Mouse (Mus musculus): ENCODE results near the gene Gm39566. TPM values are rescaled to one million over a fixed set of nuclear protein-coding genes. Genes with fewer than 3 reads are reported as not detected.
"Not testable (repeated sequence)": the region's sequence is repeated elsewhere in the genome, so short reads cannot be mapped to it uniquely, and the experiment has no call there.

Gm39566 gene
- polyA plus RNA-seq (2014; fragmentation: Nextera tagmentation; extraction: Ambion mirVana) = not detected in 2 replicates

- Histone ChIP-seq H3K4me2 (ENCODE audit: low read depth, low read length) (no peak within 1 kb of the TSS), H3K9me3 (ENCODE audit: control insufficient read depth, low read length) (no peaks in the 10 kb centered on the region), H3K4me3 (ENCODE audit: low read depth, low read length) (no peak within 1 kb of the TSS), H3K4me1 (ENCODE audit: control insufficient read depth, insufficient read depth, low read length) (no peaks in the 10 kb centered on the region), H3K36me3 (ENCODE audit: control insufficient read depth, insufficient read depth, low read length) (no peaks in the 10 kb centered on the region), H3K9ac (replicated peaks; ENCODE audit: low read depth, low read length) (no peak within 1 kb of the TSS), H3K27ac (ENCODE audit: low read depth, low read length) (no peak within 1 kb of the TSS), H3K27me3 (ENCODE audit: control insufficient read depth, insufficient read depth, low read length) (no peaks in the 10 kb centered on the region)
- no peak for ATAC-seq (ENCODE audit: low read depth)
- 68% methylated on average over 10 of the region's 10 CpGs for WGBS
Observed at GRCm38 (mm10) chr11:69815155-69815554, at the start of gene Gm39566. Gene Gm39566 (minus strand): TSS chr11:69815298.

DNA sequence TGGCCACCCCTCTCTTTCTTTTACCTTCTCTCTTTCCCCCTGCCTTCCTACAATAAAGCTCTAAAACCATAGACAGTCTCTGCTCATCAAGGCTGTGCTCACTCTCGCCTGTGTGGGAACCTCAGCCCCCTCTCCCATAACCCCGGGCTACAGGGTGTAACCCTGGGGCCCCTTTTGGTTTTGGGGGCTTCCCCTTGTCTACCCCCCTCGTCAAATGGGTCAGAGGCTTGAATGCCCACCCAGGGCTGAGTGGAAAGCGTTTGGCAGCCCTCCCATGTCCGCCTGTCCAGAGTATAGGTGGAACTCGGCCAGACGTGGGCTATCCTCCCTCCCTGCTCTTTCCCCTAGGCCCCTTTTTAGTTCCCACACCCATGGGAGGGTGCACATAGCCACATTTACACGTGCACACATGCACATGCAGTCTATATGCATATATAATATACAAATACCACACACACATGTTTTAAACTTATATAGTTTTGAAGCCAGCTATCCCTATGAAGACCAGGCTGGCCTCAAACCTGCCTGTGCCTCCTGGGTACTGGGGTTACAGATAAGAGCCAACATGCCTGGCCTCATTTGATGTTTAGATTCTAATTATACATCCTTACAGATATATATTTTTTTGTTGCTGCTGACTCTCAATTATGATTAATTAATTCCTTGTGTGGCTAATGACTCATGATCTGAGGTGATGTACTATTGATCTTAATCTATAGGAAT lies 49.2 kb upstream of the Gm39566 start:
- ATAC-seq (ENCODE audit: low read depth) = no peak
- WGBS = 46% methylated on average over 8 of the region's 8 CpGs
- Histone ChIP-seq H3K27me3 (ENCODE audit: control insufficient read depth, insufficient read depth, low read length) (0 out of 2 replicates have a peak, but pooled peaks cover under 1% of the 10 kb centered on the region), H3K9ac (replicated peaks; ENCODE audit: low read depth, low read length) (no peak overlapping the region), H3K36me3 (ENCODE audit: control insufficient read depth, insufficient read depth, low read length) (no peaks in the 10 kb centered on the region), H3K27ac (ENCODE audit: low read depth, low read length) (no peak overlapping the region), H3K9me3 (ENCODE audit: control insufficient read depth, low read length) (no peaks in the 10 kb centered on the region), H3K4me2 (ENCODE audit: low read depth, low read length) (no peak overlapping the region), H3K4me3 (ENCODE audit: low read depth, low read length) (no peak overlapping the region), H3K4me1 (ENCODE audit: control insufficient read depth, insufficient read depth, low read length) (no peaks in the 10 kb centered on the region)

GRCm38 (mm10) chr11:69863729-69864128 lies 48.6 kb upstream of the Gm39566 start:
- 68% methylated on average over 3 of the region's 3 CpGs for WGBS
- ATAC-seq (ENCODE audit: low read depth) = not testable (repeated sequence)

DNA sequence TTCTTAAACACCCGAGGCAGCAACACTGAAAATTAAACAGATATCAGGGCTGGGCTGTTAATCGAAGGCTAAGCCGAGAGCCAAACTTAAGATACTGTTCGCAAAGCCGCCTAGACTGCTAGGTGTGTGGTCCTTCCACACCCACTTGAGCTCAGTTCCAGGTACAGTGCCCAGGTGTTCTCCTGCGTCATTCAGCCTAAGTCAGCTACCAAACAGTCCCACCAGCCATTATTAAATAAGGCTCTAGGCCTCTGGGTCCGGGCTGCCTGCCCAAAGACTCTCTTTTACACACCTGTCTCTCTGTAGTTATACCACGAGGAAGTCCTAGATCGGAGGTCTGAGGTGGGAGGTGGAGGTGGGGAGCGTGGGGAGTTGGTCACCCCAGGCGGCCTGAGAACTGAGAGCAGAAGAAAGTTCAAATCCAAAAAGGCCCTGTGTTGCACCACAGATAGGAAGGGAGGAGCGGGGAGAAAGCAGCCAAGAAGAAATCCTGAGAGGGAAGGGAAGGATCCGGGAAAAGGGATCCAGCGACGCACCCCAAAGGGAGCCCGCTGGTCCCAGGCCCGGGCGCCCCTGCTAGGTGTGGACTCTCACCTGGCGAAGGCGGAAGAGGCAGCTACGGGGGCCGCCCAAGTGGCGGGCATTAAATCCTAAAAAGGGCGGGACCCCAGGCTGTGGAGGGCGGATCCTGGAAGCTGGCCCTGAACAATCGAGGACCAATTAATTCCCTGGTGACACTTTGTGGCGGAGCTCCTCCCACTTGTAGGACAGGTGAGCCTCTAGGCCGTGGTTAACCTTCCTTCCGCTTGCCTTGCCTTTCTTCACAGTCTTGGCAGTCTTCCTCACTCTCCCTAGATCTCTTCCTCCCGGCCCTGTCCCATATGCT lies 43.3 kb upstream of the Gm39566 start, which contains the start of gene Tnk1:
Gene Tnk1, minus strand, starts transcription at position 618 of the 886 bp plus-strand sequence.
- Histone ChIP-seq H3K36me3 (ENCODE audit: control insufficient read depth, insufficient read depth, low read length) (no peaks in the 10 kb centered on the region), H3K4me3 (ENCODE audit: low read depth, low read length) (no peak within 1 kb of the TSS), H3K4me2 (ENCODE audit: low read depth, low read length) (no peak within 1 kb of the TSS), H3K9me3 (ENCODE audit: control insufficient read depth, low read length) (no peaks in the 10 kb centered on the region), H3K27me3 (ENCODE audit: control insufficient read depth, insufficient read depth, low read length) (peaks cover 10% of the 10 kb centered on the region; the same call in 1 of the 2 replicates), H3K9ac (replicated peaks; ENCODE audit: low read depth, low read length) (no peak within 1 kb of the TSS), H3K27ac (ENCODE audit: low read depth, low read length) (no peak within 1 kb of the TSS), H3K4me1 (ENCODE audit: control insufficient read depth, insufficient read depth, low read length) (no peaks in the 10 kb centered on the region)
- ATAC-seq (ENCODE audit: low read depth) = no peak
- 19% methylated on average over 30 of the region's 30 CpGs for WGBS

More at GRCm38 (mm10) chr11:69863729-69864128, 48.6 kb upstream of the Gm39566 start:
- H3K4me2 ChIP-seq (ENCODE audit: low read depth, low read length); H3K4me1 ChIP-seq (ENCODE audit: control insufficient read depth, insufficient read depth, low read length); H3K9ac ChIP-seq (replicated peaks; ENCODE audit: low read depth, low read length); H3K36me3 ChIP-seq (ENCODE audit: control insufficient read depth, insufficient read depth, low read length); H3K27me3 ChIP-seq (ENCODE audit: control insufficient read depth, insufficient read depth, low read length); H3K9me3 ChIP-seq (ENCODE audit: control insufficient read depth, low read length); H3K27ac ChIP-seq (ENCODE audit: low read depth, low read length); H3K4me3 ChIP-seq (ENCODE audit: low read depth, low read length): not testable (repeated sequence)

GRCm38 (mm10) chr11:69855347-69855746 lies 40.2 kb upstream of the Gm39566 start:
- no peaks in the 10 kb centered on the region for H3K9me3 ChIP-seq (ENCODE audit: control insufficient read depth, low read length)
- peaks cover 10% of the 10 kb centered on the region; the same call in 1 of the 2 replicates for H3K27me3 ChIP-seq (ENCODE audit: control insufficient read depth, insufficient read depth, low read length)
- H3K4me3 ChIP-seq (ENCODE audit: low read depth, low read length) = no peak overlapping the region
- 24% methylated on average over 16 of the region's 16 CpGs for WGBS
- peak; percentile 66; the same call in 1 of the 2 replicates for ATAC-seq (ENCODE audit: low read depth)
- H3K27ac ChIP-seq (ENCODE audit: low read depth, low read length) = no peak overlapping the region
- 0 out of 2 replicates have a peak, but pooled peaks cover 2% of the 10 kb centered on the region for H3K4me1 ChIP-seq (ENCODE audit: control insufficient read depth, insufficient read depth, low read length)
- H3K9ac ChIP-seq (replicated peaks; ENCODE audit: low read depth, low read length) = no peak overlapping the region
- H3K36me3 ChIP-seq (ENCODE audit: control insufficient read depth, insufficient read depth, low read length) = peaks cover 8% of the 10 kb centered on the region; the same call in 1 of the 2 replicates
- no peak overlapping the region for H3K4me2 ChIP-seq (ENCODE audit: low read depth, low read length)

- H3K9ac ChIP-seq (replicated peaks; ENCODE audit: low read depth, low read length) = no peak overlapping the region
- H3K27ac ChIP-seq (ENCODE audit: low read depth, low read length) = no peak overlapping the region
- H3K9me3 ChIP-seq (ENCODE audit: control insufficient read depth, low read length) = no peaks in the 10 kb centered on the region
- H3K4me3 ChIP-seq (ENCODE audit: low read depth, low read length) = no peak overlapping the region
- no peak for ATAC-seq (ENCODE audit: low read depth)
- WGBS = 88% methylated on average over 10 of the region's 10 CpGs
- peaks cover 9% of the 10 kb centered on the region; the same call in 1 of the 2 replicates for H3K36me3 ChIP-seq (ENCODE audit: control insufficient read depth, insufficient read depth, low read length)
- H3K27me3 ChIP-seq (ENCODE audit: control insufficient read depth, insufficient read depth, low read length) = peaks cover 10% of the 10 kb centered on the region; the same call in 1 of the 2 replicates
- H3K4me1 ChIP-seq (ENCODE audit: control insufficient read depth, insufficient read depth, low read length) = 0 out of 2 replicates have a peak, but pooled peaks cover 2% of the 10 kb centered on the region
- no peak overlapping the region for H3K4me2 ChIP-seq (ENCODE audit: low read depth, low read length)
Observed at GRCm38 (mm10) chr11:69854680-69855079, 39.6 kb upstream of the Gm39566 start.

DNA sequence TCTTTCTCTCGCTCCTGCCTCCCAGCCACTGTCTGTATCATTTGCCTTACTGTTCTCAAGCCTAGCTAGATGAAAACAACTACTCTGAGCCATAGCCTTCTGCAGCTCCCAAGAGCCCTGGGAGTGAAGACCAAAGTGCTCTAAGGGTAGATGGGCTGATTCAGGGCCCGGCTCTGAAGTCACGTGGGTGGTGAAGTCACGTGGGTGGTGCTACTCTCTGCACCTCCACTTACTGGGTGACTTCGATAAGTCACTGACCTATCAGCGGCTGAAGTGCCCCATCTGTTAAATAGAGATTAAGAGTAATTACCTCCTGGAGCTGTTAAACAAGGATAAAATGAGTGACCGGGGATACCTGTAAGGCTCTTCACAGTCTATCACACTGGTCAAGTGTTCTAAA lies 38.9 kb upstream of the Gm39566 start:
- WGBS = 68% methylated on average over 7 of the region's 7 CpGs
- Histone ChIP-seq H3K9ac (replicated peaks; ENCODE audit: low read depth, low read length) (no peak overlapping the region), H3K9me3 (ENCODE audit: control insufficient read depth, low read length) (no peaks in the 10 kb centered on the region), H3K27ac (ENCODE audit: low read depth, low read length) (no peak overlapping the region), H3K36me3 (ENCODE audit: control insufficient read depth, insufficient read depth, low read length) (peaks cover 9% of the 10 kb centered on the region; the same call in 1 of the 2 replicates), H3K27me3 (ENCODE audit: control insufficient read depth, insufficient read depth, low read length) (peaks cover 7% of the 10 kb centered on the region; the same call in 1 of the 2 replicates), H3K4me1 (ENCODE audit: control insufficient read depth, insufficient read depth, low read length) (0 out of 2 replicates have a peak, but pooled peaks cover 2% of the 10 kb centered on the region), H3K4me3 (ENCODE audit: low read depth, low read length) (no peak overlapping the region), H3K4me2 (ENCODE audit: low read depth, low read length) (no peak overlapping the region)
- ATAC-seq (ENCODE audit: low read depth) = no peak

- H3K9ac ChIP-seq (replicated peaks; ENCODE audit: low read depth, low read length) = no peak overlapping the region
- no peak overlapping the region for H3K27ac ChIP-seq (ENCODE audit: low read depth, low read length)
- WGBS = 76% methylated on average over 8 of the region's 8 CpGs
- H3K9me3 ChIP-seq (ENCODE audit: control insufficient read depth, low read length) = no peaks in the 10 kb centered on the region
- ATAC-seq (ENCODE audit: low read depth) = no peak
- no peak overlapping the region for H3K4me3 ChIP-seq (ENCODE audit: low read depth, low read length)
- peaks cover 15% of the 10 kb centered on the region for H3K4me1 ChIP-seq (ENCODE audit: control insufficient read depth, insufficient read depth, low read length)
- H3K36me3 ChIP-seq (ENCODE audit: control insufficient read depth, insufficient read depth, low read length) = peaks cover 9% of the 10 kb centered on the region; the same call in 1 of the 2 replicates
- H3K27me3 ChIP-seq (ENCODE audit: control insufficient read depth, insufficient read depth, low read length) = no peaks in the 10 kb centered on the region
- H3K4me2 ChIP-seq (ENCODE audit: low read depth, low read length) = no peak overlapping the region
Observed at GRCm38 (mm10) chr11:69850754-69851153, 35.7 kb upstream of the Gm39566 start.

All from neural tube, embryonic 14.5 days (tissue).